9 mouse cellular contexts compared by ENCODE assay signal in genomic region chr1:181230731-181231148, GRCm38 (mm10). TPM values are rescaled to one million over a fixed set of nuclear protein-coding genes. Genes with fewer than 3 reads are reported as not detected.
DNase-seq lines count a peak whose midpoint lies in the region; TF ChIP-seq lines count a peak whose summit lies in the region.
"Had no signal": no experiment of that assay in that cellular context is flagged by ENCODE, and none has a peak within 500 bp of the region (broad histone marks: within the 10 kb centered on the region; RNA-seq: fewer than 3 reads in every experiment).

No protein-coding gene starts in this region.

- no peak for TF ChIP-seq CTCF in cerebellum, adult 2 months (IDR thresholded peaks at IDR 0.05; ENCODE audit: borderline replicate concordance, insufficient read depth, low read depth, low read length)

- intact Hi-C loops in heart, postnatal 25 days (cut with DNase I): loop anchor here (5.0 kb wide), 1 partner anchor 83 kb away; no protein-coding TSS in a partner anchor
- intact Hi-C loops in left cerebral cortex, postnatal 10 days (cut with DNase I): no loop called here

- no peaks in the 10 kb centered on the region for H3K27me3 ChIP-seq in myocyte (ENCODE audit: control insufficient read depth, insufficient read depth, insufficient read length)
- H3K27me3 ChIP-seq in cerebellum, adult 2 months (ENCODE audit: control insufficient read depth, insufficient read depth, low read length): no peaks in the 10 kb centered on the region
- H3K27me3 ChIP-seq: limb, embryonic 12.5 days had no signal

- no peak overlapping the region for H3K4me3 ChIP-seq in myocyte
- H3K4me3 ChIP-seq in cerebellum, adult 2 months (replicated peaks; ENCODE audit: insufficient read depth, low read depth, low read length): no peak overlapping the region
- H3K4me3 ChIP-seq: limb, embryonic 12.5 days had no signal

- TF ChIP-seq POLR2A in myocyte (IDR thresholded peaks at IDR 0.05; ENCODE audit: insufficient read length, low read depth): no peak
- TF ChIP-seq POLR2A in cerebellum, adult 2 months (IDR thresholded peaks at IDR 0.05; ENCODE audit: borderline replicate concordance, insufficient read depth, low read length): no peak

- H3K79me2 ChIP-seq in myocyte (ENCODE audit: control insufficient read depth, insufficient read depth): no peaks in the 10 kb centered on the region

- no peak overlapping the region for H3ac ChIP-seq in myocyte (ENCODE audit: control insufficient read depth, insufficient read length)

- peak; percentile 96 for DNase-seq in heart, adult 11 months
- DNase-seq in heart, postnatal 25 days (ENCODE audit: low spot score): no peak
- peak; percentile 67 for DNase-seq in T-cell, adult 2 months (ENCODE audit: low spot score)
- DNase-seq in kidney, postnatal 25 days: peak; percentile 12 to 64
- DNase-seq in cerebellum, adult 2 months: no peak
- no peak for DNase-seq in cerebellum, adult 8-10 months
- DNase-seq in left cerebral cortex, postnatal 10 days (ENCODE audit: extremely low spot score in 1 of 2, low spot score in 2 of 2): no peak

- WGBS in cerebellum, adult 2 months: 54% methylated on average over 10 of the region's 10 CpGs

- peak overlapping the region; percentile 37 for H3K4me2 ChIP-seq in myocyte (ENCODE audit: low read depth)
- H3K4me2 ChIP-seq: limb, embryonic 12.5 days had no signal

- no peaks in the 10 kb centered on the region for H3K36me3 ChIP-seq in myocyte (ENCODE audit: control insufficient read depth, insufficient read depth)
- H3K36me3 ChIP-seq: limb, embryonic 12.5 days had no signal

- no peak overlapping the region for H3K27ac ChIP-seq in cerebellum, adult 2 months (ENCODE audit: insufficient read depth, low read length)
- H3K27ac ChIP-seq: limb, embryonic 12.5 days had no signal

- H3K4me1 ChIP-seq in cerebellum, adult 2 months (ENCODE audit: control insufficient read depth, insufficient read depth, low read length): no peaks in the 10 kb centered on the region

TF ChIP-seq in myocyte, 11 proteins besides CTCF, POLR2A, EP300 and RAD21:
- TF ChIP-seq REST (IDR thresholded peaks at IDR 0.05; ENCODE audit: insufficient read depth, insufficient read length) (no peak), CEBPB (IDR thresholded peaks at IDR 0.05; ENCODE audit: insufficient read depth, poor library complexity, severe bottlenecking) (no peak), MYOD1 (IDR thresholded peaks at IDR 0.05; ENCODE audit: control insufficient read depth in 1 of 3, insufficient read length in 2 of 3, low read depth in 2 of 3) (peak in 1 of 3 experiments; percentile 64), MAX (IDR thresholded peaks at IDR 0.05; ENCODE audit: low read depth) (no peak), MYOG (IDR thresholded peaks at IDR 0.05; ENCODE audit: control insufficient read depth in 1 of 3, insufficient read depth in 1 of 3, insufficient read length in 2 of 3, low read depth in 2 of 3) (peak in 1 of 3 experiments; percentile 23), USF1 (IDR thresholded peaks at IDR 0.05; ENCODE audit: low read depth) (peak; percentile 62), POLR2AphosphoS2 (IDR thresholded peaks at IDR 0.05; ENCODE audit: insufficient read length, low read depth) (no peak), TCF3 (IDR thresholded peaks at IDR 0.05; ENCODE audit: insufficient read length, low read depth) (no peak)

RNA-seq across cellular contexts. Expression of gene Wdr26, which starts 18.9 kb away (rescaled TPM):
- total RNA-seq in heart, postnatal 25 days (2021): 100 to 1,000 TPM in 1 of 2 experiments, 10 to 100 TPM in 1; 96.0 to 103 TPM
- polyA plus RNA-seq in myocyte (2012; fragmentation: generic; extraction: Trizol): 47.7 TPM
- polyA plus RNA-seq in cerebellum, adult 2 months (2012; rRNA removed): 47.0 and 47.8 TPM in 2 replicates
- 100 to 1,000 TPM; 126 to 131 TPM for total RNA-seq in left cerebral cortex, postnatal 10 days (2021)

Comparison
In these comparisons a context has a peak if more than half of its experiments do, and no peak if none do; other contexts are left out.
1. DNase-seq: peak in heart, adult 11 months (single experiment), T-cell, adult 2 months (single experiment) and kidney, postnatal 25 days (2 of 2); none in heart, postnatal 25 days (single experiment), cerebellum, adult 2 months (0 of 2), cerebellum, adult 8-10 months (single experiment) and left cerebral cortex, postnatal 10 days (0 of 2).